Mouse (Mus musculus): Measurements from ENCODE around the gene Ptprm.
A peak's percentile ranks its signal among the peaks of the same experiment; 100 is the strongest.

Gene Ptprm

DNA sequence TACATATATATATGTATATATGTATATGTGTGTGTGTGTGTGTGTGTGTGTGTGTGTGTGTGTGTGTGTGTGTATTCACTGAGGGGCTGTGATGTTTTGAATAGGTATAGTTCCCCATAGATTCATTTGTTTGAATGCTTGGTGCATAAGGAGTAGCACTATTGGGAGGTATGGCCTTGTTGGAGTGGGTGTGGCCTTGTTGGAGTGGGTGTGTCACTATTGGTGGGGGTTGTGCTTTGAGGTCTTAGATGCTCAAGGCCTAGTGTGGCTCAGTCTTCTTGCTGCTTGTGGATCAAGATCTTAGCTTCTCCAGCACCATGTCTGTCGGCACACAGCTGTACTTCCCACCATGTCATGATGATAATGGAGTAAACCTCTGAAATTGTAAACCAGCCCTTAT, 138.9 kb downstream of the Ptprm start:
- DNase-seq (ENCODE audit: low spot score), result no peak

DNA sequence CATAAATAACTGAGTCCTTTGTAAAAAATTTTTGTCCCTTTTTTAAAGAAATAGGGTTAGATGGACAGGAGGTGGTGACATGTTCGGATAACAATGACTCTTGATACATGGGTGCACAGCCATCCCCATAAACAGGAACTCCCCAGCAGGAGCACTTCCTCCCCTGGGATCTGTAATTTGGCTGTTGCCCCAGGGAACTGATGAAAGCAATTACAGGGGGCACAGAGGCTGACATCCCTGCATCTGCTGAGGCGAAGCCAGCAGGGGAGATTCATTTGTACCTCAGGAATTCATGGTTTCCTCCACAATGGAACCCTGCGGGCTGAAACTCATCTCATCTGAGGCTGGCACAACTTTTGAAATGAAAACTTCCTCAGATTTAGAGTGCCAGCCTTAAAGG, 140.5 kb downstream of the Ptprm start:
- no peak for DNase-seq (ENCODE audit: low spot score)

DNA sequence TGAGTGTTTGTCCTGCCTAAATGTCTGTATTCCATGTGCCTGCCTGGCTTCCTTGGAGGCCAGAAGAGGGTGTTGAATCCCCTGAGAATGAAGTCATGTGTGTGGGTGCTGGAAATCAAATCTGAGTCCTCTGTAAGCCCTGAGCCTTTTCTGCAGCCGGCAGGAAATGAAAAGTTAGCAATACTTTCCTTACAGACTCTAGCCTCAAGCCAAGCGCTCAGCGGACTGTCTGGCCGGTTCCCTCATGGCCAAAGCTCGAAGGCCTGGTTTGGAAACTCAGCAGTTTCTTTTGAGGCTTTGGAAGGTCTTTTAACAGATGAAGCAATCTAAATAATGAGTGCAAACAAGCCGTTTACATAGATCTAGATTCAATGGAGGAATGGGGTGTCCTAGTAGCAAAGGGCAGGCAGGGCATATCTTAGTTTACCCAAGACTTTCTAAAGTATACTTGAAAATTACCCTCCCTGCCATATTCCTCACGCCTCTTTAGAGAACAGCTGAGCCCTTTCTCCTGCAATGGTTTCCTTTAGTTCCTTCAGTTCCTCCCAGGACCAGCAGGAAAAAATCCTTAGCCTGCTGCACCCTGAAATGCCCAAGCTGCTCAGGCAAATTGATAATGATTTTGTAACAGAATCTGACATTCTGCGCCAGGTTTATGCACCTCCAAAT, 144.4 kb downstream of the Ptprm start:
- DNase-seq (ENCODE audit: low spot score), result peak; percentile 6

DNA sequence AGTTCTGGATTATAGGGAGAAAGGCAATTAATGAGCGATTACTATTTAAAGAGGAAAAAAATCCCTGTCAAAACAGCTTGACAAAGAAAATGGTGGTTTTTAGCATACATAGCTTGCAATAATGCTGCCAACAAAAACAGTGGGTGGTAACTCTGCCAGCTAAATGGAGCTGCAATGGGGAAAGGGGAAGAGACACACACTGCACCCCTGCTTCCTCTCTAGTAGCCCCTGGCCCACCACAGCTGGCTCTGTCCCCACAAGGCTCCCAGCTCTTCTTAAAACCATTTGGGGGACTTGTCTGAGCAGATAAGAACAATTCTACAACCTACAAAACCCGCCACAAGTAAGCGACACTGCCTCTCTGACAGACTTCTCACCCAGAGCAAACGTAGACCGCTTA, 145.7 kb downstream of the Ptprm start:
- DNase-seq (ENCODE audit: low spot score), result no peak

DNA sequence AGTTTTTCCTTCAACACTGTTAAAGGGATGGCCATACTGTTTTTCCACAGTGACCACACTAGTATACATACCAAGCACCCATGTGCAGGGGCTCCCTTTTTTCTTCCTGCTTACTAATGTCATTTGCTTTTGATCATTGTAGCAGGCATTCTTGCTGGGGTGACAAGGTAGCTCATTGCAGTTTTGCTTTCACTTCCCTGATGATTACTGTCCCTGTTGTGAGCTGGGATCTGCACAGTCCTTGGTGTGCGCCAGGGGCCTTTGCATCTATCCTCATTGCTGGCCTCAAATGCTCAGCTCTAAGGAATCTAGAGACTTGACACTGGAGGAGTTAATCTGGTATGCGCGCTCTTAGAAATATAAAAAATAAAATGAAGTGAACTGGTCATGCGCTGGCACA, 147.3 kb downstream of the Ptprm start:
- no peak for DNase-seq (ENCODE audit: low spot score)

DNA sequence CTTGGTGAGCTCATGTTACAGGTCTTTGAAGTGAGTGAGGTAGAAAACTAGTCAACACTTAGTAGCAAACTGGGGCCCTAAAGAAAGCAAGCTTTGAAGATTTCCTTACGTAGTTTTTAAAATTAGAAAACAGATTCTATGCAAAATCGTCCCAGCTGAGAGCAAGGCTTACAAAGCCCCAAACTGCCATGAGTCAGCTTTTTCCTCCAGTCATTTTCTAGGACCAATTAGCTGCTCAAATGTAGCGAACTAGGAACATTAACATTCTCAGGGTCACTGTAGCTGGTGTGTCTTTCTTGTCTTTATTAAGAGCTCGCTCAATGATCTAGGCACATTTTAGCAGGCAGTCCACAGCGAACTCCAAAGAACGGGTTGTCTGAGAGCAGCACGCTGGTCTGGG, 153.1 kb downstream of the Ptprm start:
- DNase-seq (ENCODE audit: low spot score), result no peak

DNA sequence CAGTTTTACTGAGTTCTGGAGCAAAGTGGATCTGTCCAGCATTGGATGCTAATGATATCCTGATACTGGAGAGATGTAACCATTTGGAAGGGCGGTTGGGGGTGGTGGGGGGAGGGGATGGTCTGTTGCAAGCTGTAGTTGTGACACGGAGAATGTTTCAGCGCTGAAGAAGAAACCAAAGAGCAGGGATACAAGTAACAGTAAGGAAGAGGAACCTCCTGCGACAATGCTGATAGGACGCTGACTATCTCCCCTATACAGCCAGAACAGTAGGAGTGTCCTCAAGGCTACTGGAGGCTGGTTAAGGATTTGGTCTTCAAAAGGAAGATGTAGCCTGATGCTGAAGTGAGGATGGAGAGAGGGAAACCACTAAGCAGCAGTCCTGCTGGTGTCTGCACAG, 160.5 kb downstream of the Ptprm start:
- no peak for DNase-seq (ENCODE audit: low spot score)

DNA sequence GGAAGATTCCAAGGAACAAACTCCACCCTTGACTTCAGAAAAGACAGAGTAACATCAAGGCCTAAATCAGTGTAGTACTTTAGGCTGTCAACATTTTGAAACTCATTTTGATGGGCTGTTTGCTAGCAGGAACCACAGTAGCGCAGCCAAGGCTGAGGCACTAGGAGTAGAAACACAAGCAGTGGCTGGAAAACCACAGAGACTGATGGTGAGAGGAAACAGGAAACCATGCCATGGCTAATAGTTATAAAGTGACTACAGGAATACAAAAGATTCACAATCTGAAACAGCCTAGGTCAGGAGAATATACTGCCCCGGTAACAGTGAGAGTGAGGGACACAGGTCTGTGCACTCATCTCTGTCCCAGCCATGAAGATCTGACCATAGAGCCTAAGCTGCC, 165.7 kb downstream of the Ptprm start:
- no peak for DNase-seq (ENCODE audit: low spot score)

DNA sequence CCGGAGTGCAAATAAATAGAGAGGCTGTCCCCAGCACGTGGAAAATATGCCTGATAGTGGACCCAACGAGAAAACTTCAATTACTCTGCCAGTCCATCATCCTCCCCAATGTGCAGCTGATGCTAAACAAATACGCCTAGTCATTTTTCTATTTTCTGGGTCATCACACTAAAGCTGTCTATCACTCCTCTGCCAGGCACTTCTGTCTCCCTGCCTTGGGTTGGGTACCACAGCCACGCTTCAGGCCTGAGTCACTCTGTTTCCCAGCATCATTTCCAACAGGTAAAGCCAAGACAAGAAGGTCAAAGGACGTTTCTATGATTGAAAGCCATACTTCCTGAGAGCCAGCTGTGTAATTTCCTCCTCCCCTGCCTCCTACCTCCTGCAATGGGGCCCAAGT, 167.4 kb downstream of the Ptprm start:
- DNase-seq (ENCODE audit: low spot score), result no peak

DNA sequence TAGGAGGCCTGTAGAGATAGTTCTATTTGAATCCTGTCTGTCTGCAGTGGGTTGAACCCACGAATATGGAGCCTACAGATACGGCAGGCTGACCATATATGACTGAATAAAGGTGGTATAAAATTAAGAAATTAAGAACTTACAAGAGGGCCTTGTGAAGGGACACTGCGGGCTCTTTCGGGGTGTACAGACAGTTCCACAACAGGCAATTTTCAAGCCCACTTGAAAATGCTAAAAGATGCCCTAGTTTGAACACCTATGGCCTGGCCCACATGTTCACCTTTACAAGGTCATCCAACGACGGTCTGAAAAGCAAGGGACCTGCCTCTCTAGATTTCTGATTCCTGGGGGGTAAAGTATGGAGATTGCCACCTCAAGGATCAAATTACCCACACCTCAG, 168.3 kb downstream of the Ptprm start:
- DNase-seq (ENCODE audit: low spot score), result no peak

DNA sequence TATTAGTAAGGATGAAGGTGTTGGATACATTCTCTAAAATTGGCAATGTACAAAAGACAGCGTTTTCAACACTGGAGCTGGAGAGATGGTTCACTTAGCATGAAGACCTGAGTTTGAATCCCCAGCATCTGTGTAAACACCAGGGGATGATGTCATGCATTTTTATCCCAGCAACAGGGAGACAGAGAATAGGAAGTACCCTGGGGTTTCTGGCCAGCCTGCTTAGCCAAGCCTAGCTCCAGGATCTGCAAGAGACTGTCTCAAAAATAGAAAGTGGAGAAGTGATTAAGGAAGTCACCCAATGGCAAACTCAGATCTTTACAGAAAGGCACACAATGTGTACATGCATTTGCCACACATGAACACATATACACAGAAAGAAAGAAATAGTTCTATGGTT, 174.8 kb downstream of the Ptprm start:
- DNase-seq (ENCODE audit: low spot score), result no peak

DNA sequence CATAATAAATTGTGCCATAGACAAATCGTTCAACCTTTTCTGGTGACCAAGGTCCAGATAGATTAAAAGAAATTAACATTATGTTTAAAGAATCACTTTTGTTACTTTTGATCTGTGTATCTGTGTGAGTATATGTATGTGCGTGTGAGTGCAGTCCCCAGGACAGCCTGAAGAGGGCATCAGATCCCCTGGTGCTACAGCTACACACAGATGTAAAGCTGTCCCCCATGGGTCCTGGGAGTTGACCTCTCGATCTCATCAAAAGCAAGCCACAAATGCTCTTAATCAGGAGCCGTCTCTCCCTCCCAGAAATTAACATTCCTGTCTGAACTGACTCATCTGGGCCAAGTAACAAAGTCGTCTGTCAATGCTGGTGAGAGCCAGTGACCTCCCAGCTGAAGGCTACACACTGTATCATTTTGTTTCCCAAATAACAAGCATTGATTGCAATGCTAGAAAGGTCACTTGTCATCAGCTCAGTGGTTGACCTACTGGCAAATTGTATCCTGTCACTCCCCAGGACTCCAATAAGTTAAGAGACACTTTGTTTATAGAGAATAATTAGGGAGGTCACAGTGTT, 175.5 kb downstream of the Ptprm start:
- no peak for DNase-seq (ENCODE audit: low spot score)

DNA sequence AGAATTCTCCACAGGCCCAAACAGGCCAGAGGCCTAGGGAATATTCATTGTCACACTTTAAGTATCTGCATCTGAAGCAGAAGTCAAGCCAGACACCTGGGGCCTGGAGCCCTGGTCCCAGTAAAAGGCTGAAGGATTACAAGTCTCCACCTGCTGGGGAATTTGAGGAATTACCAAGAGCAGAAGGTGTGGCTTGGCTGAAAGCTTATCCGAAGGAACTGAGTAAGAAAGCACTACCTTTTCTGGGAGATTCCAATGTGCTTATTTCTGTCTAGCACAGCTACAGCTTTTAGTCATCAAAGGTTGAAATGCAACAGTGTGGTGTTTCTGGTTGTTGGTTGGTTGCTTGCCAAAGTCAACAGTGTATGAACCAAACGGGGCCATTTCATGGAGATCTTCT, 178.4 kb downstream of the Ptprm start:
- peak; percentile 39 for DNase-seq (ENCODE audit: low spot score)

DNA sequence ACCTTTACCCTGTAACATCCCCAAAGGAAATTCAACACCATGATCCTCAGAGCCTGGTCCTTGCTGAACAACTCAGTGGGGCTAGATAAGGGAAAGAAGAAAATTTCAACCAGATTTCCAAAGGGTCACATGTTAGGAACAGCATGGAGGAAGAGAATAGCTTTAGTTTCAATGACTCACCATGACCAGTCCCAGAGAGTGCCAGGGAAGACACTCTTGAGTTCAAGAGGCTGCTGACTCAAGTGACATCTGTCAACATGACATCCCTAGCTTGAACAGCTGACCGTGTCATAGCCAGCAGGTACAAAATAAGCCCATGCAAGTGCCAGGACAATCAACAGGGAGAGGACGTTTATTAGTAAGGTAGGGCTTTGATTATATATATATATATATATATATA, 182.9 kb downstream of the Ptprm start:
- no peak for DNase-seq (ENCODE audit: low spot score)

DNA sequence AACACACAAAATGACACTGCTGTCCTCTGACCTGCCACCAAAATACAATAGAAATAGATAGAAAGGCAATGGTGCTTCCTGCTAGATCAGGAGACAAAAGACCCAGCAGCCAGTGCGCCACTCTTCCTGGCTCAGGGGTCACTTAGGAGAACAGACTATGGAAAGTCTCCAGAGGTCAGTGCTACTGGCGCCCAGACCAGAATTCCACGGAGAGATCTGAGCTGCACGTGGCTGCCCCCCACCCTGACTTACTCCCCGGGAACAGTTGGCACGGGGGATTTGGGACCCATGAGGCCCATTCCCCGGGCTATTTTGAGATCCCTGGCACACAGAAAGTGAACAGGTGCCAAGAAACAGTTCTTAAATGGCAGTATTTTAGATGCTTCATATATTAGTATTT, 183.6 kb downstream of the Ptprm start:
- no peak for DNase-seq (ENCODE audit: low spot score)

DNA sequence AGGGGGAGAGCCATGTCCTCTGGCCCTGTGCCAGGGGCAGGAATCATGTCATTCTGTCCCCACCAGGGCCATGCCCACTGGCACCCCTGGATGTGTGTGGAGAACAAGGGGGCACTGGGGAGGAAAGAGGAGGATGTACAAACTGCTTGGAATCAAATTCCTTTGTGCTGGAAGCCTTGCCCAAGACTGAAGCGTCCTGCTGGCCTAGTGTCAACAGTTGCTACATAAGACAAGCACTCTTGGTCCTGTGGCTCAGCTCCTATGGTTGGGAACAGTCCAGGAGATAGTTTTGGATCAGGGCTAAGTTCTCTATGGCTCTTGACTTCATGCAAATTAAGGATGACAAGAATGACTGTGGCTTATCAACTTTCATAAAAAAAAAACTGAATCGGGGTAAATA, 188.4 kb downstream of the Ptprm start:
- no peak for DNase-seq (ENCODE audit: low spot score)

DNA sequence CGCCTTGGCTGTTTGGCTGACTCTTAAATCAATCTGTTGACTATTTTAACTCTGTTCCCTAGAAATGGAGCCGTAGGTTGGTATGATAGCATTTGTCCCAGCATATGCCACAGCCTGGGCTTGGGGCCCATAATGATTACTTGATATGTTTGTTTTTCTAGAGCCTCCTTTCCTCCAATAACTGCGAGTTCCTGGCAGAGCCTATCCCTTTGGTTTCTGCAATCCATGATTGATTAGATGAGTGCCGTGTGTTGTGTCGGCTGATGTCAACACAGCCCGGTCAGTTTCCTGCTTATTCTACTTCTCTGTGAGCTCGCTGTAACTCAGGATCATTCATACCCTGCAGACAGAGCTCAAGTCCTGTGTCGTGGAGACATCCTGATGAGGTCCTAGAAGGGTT, 194.6 kb downstream of the Ptprm start:
- DNase-seq (ENCODE audit: low spot score), result no peak

DNA sequence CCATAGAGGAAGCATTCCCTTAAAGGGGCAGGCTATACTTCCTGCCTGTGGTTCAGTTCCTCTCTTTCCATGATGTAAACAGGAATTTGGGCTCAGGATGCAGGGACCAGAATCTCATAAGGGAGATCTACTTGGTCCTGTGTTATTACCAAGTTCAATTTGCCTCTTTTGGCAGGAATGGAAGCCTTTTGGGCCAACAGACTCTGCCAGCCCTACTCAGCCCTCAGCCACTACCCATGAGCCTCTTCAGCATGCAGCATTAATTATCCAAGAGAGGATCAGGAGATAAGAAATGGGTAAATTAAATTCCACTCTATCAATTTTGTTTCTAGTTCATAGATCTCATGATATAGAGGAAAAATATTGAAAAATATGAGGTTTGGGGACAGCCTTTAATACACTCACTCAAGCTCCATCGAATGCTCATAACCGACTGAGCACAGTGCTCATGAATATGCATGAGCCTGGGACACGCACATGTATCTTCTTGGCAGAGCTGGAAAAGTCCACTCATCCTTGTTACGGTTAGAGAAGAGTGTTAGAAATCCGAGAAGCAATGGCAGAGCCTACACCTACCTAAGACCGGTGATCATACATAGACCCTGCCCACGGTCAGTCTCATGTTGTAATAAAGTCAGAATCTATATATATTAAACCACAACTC, 197.0 kb downstream of the Ptprm start:
- no peak for DNase-seq (ENCODE audit: low spot score)

DNA sequence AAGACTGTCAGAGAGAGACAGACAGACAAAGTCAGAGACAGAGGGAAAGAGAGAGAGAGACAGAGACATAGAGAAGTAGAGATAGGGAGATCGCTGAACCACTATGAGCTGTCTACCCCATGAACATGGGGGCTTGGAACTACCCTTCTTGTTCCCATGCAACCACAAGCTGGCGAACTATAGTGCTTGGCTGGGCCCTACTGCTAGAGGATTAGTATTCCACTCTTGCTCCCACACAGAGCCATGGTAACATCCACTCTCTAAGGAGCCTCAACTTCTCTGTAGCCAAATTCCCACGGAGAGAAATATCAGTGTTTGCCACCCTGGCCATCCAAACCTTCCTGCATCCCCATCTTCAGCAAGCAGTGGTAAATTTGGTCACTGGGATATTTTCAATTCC, 202.0 kb downstream of the Ptprm start:
- no peak for DNase-seq (ENCODE audit: low spot score)

DNA sequence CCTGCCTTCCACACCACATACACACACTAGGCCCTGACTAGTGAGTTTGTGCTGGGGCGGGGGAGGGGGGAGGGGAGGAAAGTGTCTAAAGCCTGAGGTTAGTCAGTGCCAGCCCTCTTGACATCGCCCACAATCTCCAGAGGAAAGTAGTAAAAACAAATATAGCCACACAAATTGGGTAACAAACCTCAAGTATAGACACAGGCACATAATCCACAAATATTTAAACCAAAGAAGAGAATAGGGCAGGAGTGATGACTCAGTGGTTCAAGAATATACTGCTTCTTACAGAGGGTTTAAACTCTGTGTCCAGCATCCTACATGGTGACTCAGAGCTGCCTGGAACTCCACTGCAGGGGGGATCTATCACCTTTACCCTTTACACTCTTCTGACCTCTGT, 203.8 kb downstream of the Ptprm start:
- no peak for DNase-seq (ENCODE audit: low spot score)

DNA sequence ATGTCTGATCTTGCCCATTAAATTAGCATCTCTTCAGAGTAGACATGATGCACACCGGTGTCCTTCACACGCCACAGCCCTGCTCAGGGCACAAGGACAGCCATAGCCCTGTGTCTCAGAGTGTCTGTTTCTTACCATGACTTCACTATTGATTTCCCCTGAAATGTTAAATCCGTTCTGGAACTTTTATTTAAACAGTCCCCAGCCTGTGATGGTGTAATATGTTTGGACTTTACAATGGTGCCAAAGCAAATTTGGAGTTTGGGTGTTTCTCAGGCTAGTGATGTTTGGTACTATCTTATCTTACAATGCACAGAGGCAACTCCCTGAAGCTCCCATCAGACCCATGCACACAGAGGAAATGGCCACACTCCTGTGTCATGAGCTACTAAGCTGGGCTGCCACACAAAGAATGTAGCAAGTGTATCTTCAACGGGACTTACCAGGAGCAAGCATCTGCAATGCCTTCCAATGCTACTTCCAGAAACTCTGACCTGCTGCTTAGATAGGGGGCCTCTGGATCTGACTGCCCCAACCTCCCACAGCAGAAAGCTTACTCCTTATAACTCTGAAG, 212.0 kb downstream of the Ptprm start:
- DNase-seq (ENCODE audit: low spot score), result no peak

DNA sequence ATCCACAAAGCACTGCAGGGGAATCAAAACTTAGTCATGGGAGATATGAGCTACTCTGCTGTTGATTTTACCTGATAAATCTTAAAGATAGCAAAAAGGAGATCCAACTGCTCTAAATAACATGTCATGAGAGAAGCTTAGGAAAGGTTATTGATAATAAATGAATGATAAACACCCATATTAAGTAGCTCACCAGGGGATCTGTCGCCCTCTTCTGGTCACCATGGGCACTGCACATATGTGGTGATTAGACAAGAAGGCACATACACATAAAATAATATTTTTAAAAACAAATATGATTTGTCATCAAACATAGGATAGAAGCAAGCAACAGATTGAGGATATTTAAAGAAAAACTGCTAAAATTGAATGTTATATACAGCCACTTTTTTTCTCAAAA, 213.8 kb downstream of the Ptprm start:
- DNase-seq (ENCODE audit: low spot score), result no peak

DNA sequence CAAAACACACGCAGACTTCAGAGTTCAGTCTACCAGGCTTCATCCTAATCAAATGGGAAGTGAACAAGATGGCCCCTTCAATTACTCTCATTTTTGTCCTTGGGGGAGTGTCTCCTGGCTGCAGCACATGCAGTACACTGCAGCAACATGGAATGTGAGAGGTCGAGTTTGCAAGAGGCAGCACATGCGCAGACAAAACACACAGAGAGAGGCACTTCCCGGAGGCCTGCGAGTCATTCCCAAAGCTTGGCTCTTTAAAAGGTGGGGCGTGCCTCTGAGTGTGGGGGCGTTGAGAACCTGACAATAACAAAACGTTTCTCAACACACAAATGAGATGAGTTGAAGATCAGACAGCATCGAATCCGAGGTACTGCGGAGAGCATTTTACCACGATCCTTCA, 215.3 kb downstream of the Ptprm start:
- DNase-seq (ENCODE audit: low spot score), result no peak

DNA sequence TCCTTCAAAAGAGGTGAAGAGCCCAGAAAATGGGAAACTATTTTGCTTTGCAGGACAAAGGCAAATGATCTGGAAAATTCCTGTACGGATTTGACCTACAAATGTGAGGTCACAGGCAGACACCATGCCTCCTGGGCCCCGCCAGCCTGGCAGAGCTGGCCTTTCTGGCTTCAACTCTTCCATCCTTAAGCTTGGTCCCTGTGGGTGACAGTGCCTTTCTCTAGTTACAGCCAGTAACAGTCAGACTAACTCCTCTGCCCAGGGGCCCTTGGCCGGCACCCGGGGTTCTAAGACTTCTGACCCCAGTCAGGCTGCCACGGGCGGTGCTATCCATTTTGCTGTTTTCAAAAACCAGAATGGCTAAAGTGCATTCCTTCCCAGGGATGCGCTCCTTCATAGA, 217.4 kb downstream of the Ptprm start:
- no peak for DNase-seq (ENCODE audit: low spot score)
